Mouse (Mus musculus): ENCODE data around the gene Hoxb1. TPM values are rescaled to one million over a fixed set of nuclear protein-coding genes. Genes with fewer than 3 reads are reported as not detected.

Gene Hoxb1
- total and polyA plus RNA-seq, 3 experiments: not detected

GRCm38 (mm10) chr11:96372519-96372918, 7.0 kb downstream of the Hoxb1 start:
- Histone ChIP-seq H3K9ac (ENCODE audit: low read depth, low read length) (no peak overlapping the region), H3K4me1 (ENCODE audit: control insufficient read depth, insufficient read depth, low read length) (no peaks in the 10 kb centered on the region), H3K27ac (no peak overlapping the region), H3K4me3 (no peak overlapping the region), H3K36me3 (ENCODE audit: control insufficient read depth, insufficient read depth, low read length) (no peaks in the 10 kb centered on the region), H3K79me2 (replicated peaks; ENCODE audit: control insufficient read depth, insufficient read depth, low read length) (no peaks in the 10 kb centered on the region), H3K27me3 (ENCODE audit: control insufficient read depth, insufficient read depth, low read length) (peaks cover 8% of the 10 kb centered on the region; the same call in 1 of the 2 replicates)
- intact Hi-C loops (cut with DNase I): no loop called here
- DNase-seq: no peak
- WGBS: 33% methylated on average over 3 of the region's 3 CpGs
- TF ChIP-seq CTCF (IDR thresholded peaks at IDR 0.05) (no peak), POLR2A (IDR thresholded peaks at IDR 0.05; ENCODE audit: insufficient read depth, low read depth, low read length) (no peak), EP300 (IDR thresholded peaks at IDR 0.05; ENCODE audit: insufficient read depth, low read depth, low read length) (no peak)

GRCm38 (mm10) chr11:96374810-96375209, 9.3 kb downstream of the Hoxb1 start:
- no peaks in the 10 kb centered on the region for H3K79me2 ChIP-seq (replicated peaks; ENCODE audit: control insufficient read depth, insufficient read depth, low read length)
- intact Hi-C loops (cut with DNase I): no loop called here
- H3K27me3 ChIP-seq (ENCODE audit: control insufficient read depth, insufficient read depth, low read length): peaks cover 6% of the 10 kb centered on the region; the same call in 1 of the 2 replicates
- DNase-seq: no peak
- H3K36me3 ChIP-seq (ENCODE audit: control insufficient read depth, insufficient read depth, low read length): no peaks in the 10 kb centered on the region
- no peak for TF ChIP-seq CTCF (IDR thresholded peaks at IDR 0.05)
- no peak for TF ChIP-seq EP300 (IDR thresholded peaks at IDR 0.05; ENCODE audit: insufficient read depth, low read depth, low read length)
- no peak for TF ChIP-seq POLR2A (IDR thresholded peaks at IDR 0.05; ENCODE audit: insufficient read depth, low read depth, low read length)
- no peak overlapping the region for H3K9ac ChIP-seq (ENCODE audit: low read depth, low read length)
- 22% methylated on average over 7 of the region's 7 CpGs for WGBS
- no peak overlapping the region for H3K4me3 ChIP-seq
- no peaks in the 10 kb centered on the region for H3K4me1 ChIP-seq (ENCODE audit: control insufficient read depth, insufficient read depth, low read length)
- H3K27ac ChIP-seq: no peak overlapping the region

GRCm38 (mm10) chr11:96383381-96383780, 17.8 kb downstream of the Hoxb1 start:
- H3K36me3 ChIP-seq (ENCODE audit: control insufficient read depth, insufficient read depth, low read length): no peaks in the 10 kb centered on the region
- no peak overlapping the region for H3K27ac ChIP-seq
- H3K4me1 ChIP-seq (ENCODE audit: control insufficient read depth, insufficient read depth, low read length): no peaks in the 10 kb centered on the region
- H3K27me3 ChIP-seq (ENCODE audit: control insufficient read depth, insufficient read depth, low read length): no peaks in the 10 kb centered on the region
- H3K4me3 ChIP-seq: no peak overlapping the region
- no peaks in the 10 kb centered on the region for H3K79me2 ChIP-seq (replicated peaks; ENCODE audit: control insufficient read depth, insufficient read depth, low read length)
- 72% methylated on average over 5 of the region's 5 CpGs for WGBS
- DNase-seq: no peak
- TF ChIP-seq EP300 (IDR thresholded peaks at IDR 0.05; ENCODE audit: insufficient read depth, low read depth, low read length): no peak
- no peak for TF ChIP-seq POLR2A (IDR thresholded peaks at IDR 0.05; ENCODE audit: insufficient read depth, low read depth, low read length)
- no peak for TF ChIP-seq CTCF (IDR thresholded peaks at IDR 0.05)
- intact Hi-C loops (cut with DNase I): no loop called here
- H3K9ac ChIP-seq (ENCODE audit: low read depth, low read length): no peak overlapping the region

GRCm38 (mm10) chr11:96387635-96388034, 22.1 kb downstream of the Hoxb1 start:
- Histone ChIP-seq H3K36me3 (ENCODE audit: control insufficient read depth, insufficient read depth, low read length) (no peaks in the 10 kb centered on the region), H3K27ac (no peak overlapping the region), H3K27me3 (ENCODE audit: control insufficient read depth, insufficient read depth, low read length) (no peaks in the 10 kb centered on the region), H3K9ac (ENCODE audit: low read depth, low read length) (no peak overlapping the region), H3K4me1 (ENCODE audit: control insufficient read depth, insufficient read depth, low read length) (no peaks in the 10 kb centered on the region), H3K4me3 (no peak overlapping the region), H3K79me2 (replicated peaks; ENCODE audit: control insufficient read depth, insufficient read depth, low read length) (no peaks in the 10 kb centered on the region)
- no peak for DNase-seq
- intact Hi-C loops (cut with DNase I): no loop called here
- TF ChIP-seq POLR2A (IDR thresholded peaks at IDR 0.05; ENCODE audit: insufficient read depth, low read depth, low read length) (no peak), EP300 (IDR thresholded peaks at IDR 0.05; ENCODE audit: insufficient read depth, low read depth, low read length) (no peak), CTCF (IDR thresholded peaks at IDR 0.05) (no peak)
- WGBS: 75% methylated on average over 2 of the region's 2 CpGs

- Histone ChIP-seq H3K9ac (ENCODE audit: low read depth, low read length) (no peak overlapping the region), H3K27ac (no peak overlapping the region), H3K4me3 (no peak overlapping the region), H3K79me2 (replicated peaks; ENCODE audit: control insufficient read depth, insufficient read depth, low read length) (no peaks in the 10 kb centered on the region), H3K27me3 (ENCODE audit: control insufficient read depth, insufficient read depth, low read length) (no peaks in the 10 kb centered on the region), H3K4me1 (ENCODE audit: control insufficient read depth, insufficient read depth, low read length) (no peaks in the 10 kb centered on the region), H3K36me3 (ENCODE audit: control insufficient read depth, insufficient read depth, low read length) (no peaks in the 10 kb centered on the region)
- 25% methylated on average over 15 of the region's 15 CpGs for WGBS
- no peak for TF ChIP-seq EP300 (IDR thresholded peaks at IDR 0.05; ENCODE audit: insufficient read depth, low read depth, low read length)
- no peak for TF ChIP-seq CTCF (IDR thresholded peaks at IDR 0.05)
- no peak for TF ChIP-seq POLR2A (IDR thresholded peaks at IDR 0.05; ENCODE audit: insufficient read depth, low read depth, low read length)
- intact Hi-C loops (cut with DNase I): no loop called here
- no peak for DNase-seq
Measured at GRCm38 (mm10) chr11:96396772-96397626, 31.4 kb downstream of the Hoxb1 start.

- Histone ChIP-seq H3K27me3 (ENCODE audit: control insufficient read depth, insufficient read depth, low read length) (no peaks in the 10 kb centered on the region), H3K4me3 (no peak overlapping the region), H3K27ac (no peak overlapping the region), H3K36me3 (ENCODE audit: control insufficient read depth, insufficient read depth, low read length) (no peaks in the 10 kb centered on the region), H3K9ac (ENCODE audit: low read depth, low read length) (no peak overlapping the region), H3K4me1 (ENCODE audit: control insufficient read depth, insufficient read depth, low read length) (no peaks in the 10 kb centered on the region), H3K79me2 (replicated peaks; ENCODE audit: control insufficient read depth, insufficient read depth, low read length) (no peaks in the 10 kb centered on the region)
- DNase-seq: no peak
- WGBS: 59% methylated on average over 7 of the region's 7 CpGs
- intact Hi-C loops (cut with DNase I): no loop called here
- no peak for TF ChIP-seq CTCF (IDR thresholded peaks at IDR 0.05)
- no peak for TF ChIP-seq EP300 (IDR thresholded peaks at IDR 0.05; ENCODE audit: insufficient read depth, low read depth, low read length)
Measured at GRCm38 (mm10) chr11:96397806-96398335, 32.3 kb downstream of the Hoxb1 start.
